Mouse (Mus musculus) kidney, adult 2 months (tissue): ENCODE results near the gene Snrnp200.
"Not testable (repeated sequence)": the region's sequence is repeated elsewhere in the genome, so short reads cannot be mapped to it uniquely, and the experiment has no call there.

Experiments
- CTCF ChIP-seq: fragments of 200-500 bp; conservative IDR thresholded peaks from 2 replicates; pipeline ENCODE4 v1.5.1; 2011; ENCODE audit warnings: low read depth, mild to moderate bottlenecking, control low read depth, low read length, moderate library complexity, mixed read lengths; ENCODE audit not compliant: insufficient read depth, insufficient read length
- POLR2A ChIP-seq: fragments of 200-500 bp; IDR thresholded peaks from one replicate; pipeline ENCODE4 v1.6.1; 2011; ENCODE audit warnings: low read depth, low read length, control low read depth

- not testable (repeated sequence) for TF ChIP-seq POLR2A, CTCF
Measured at GRCm38 (mm10) chr2:127205936-127206335, 2.2 kb upstream of the Snrnp200 start.
